Mouse (Mus musculus) cerebral cortex, adult 2 months (tissue): ENCODE measurements around the gene Pmvk.

ENCODE experiments used
- WGBS: fragments of 180-500 bp; shearing (Covaris S2); methylation state at CpG from one replicate; pipeline ENCODE4 v1.1.7; 2018; 5-methylcytosine and 5-hydroxymethylcytosine counted together

Gene Pmvk

GRCm38 (mm10) chr3:89454401-89455177, at the start of gene Pmvk:
TSS of gene Pmvk (plus strand) at chr3:89454541.
- WGBS, result 79% methylated on average over 10 of the region's 10 CpGs

- 72% methylated on average over 6 of the region's 6 CpGs for WGBS
Measured at GRCm38 (mm10) chr3:89406887-89407286, 47.5 kb upstream of the Pmvk start.

- 74% methylated on average over 16 of the region's 16 CpGs for WGBS
Measured at GRCm38 (mm10) chr3:89408448-89408847, 45.9 kb upstream of the Pmvk start.

GRCm38 (mm10) chr3:89409701-89410100, 44.6 kb upstream of the Pmvk start:
- 81% methylated on average over 3 of the region's 3 CpGs for WGBS

- 75% methylated on average over 10 of the region's 10 CpGs for WGBS
Measured at GRCm38 (mm10) chr3:89410864-89411263, 43.5 kb upstream of the Pmvk start.

- 3% methylated on average over 28 of the region's 28 CpGs for WGBS
Measured at GRCm38 (mm10) chr3:89411490-89412393, 42.6 kb upstream of the Pmvk start, which contains the start of gene Flad1. TSS of gene Flad1 (minus strand) at chr3:89411870.

- WGBS, result 96% methylated on average over 8 of the region's 8 CpGs
Measured at GRCm38 (mm10) chr3:89416158-89416557, 38.2 kb upstream of the Pmvk start.

- 32% methylated on average over 2 of the region's 2 CpGs for WGBS
Measured at GRCm38 (mm10) chr3:89417131-89417530, 37.2 kb upstream of the Pmvk start.

GRCm38 (mm10) chr3:89417840-89418169, 36.5 kb upstream of the Pmvk start:
- under 1% methylated on average over 20 of the region's 20 CpGs for WGBS

- under 1% methylated on average over 39 of the region's 39 CpGs for WGBS
Measured at GRCm38 (mm10) chr3:89418170-89418860, 36.0 kb upstream of the Pmvk start, which contains the start of the genes Cks1b and Shc1. TSS of gene Cks1b (minus strand) at chr3:89418383. TSS of gene Shc1 (plus strand) at chr3:89418443.

- WGBS, result under 1% methylated on average over 16 of the region's 16 CpGs
Measured at GRCm38 (mm10) chr3:89418861-89419250, 35.5 kb upstream of the Pmvk start.

GRCm38 (mm10) chr3:89419571-89419970, 34.8 kb upstream of the Pmvk start:
- WGBS, result 12% methylated on average over 9 of the region's 9 CpGs

GRCm38 (mm10) chr3:89419981-89420380, 34.4 kb upstream of the Pmvk start:
- 51% methylated on average over 3 of the region's 3 CpGs for WGBS

GRCm38 (mm10) chr3:89420421-89420820, 33.9 kb upstream of the Pmvk start:
- 71% methylated on average over 2 of the region's 2 CpGs for WGBS

GRCm38 (mm10) chr3:89421002-89421774, 33.2 kb upstream of the Pmvk start:
- WGBS, result 9% methylated on average over 11 of the region's 11 CpGs

GRCm38 (mm10) chr3:89421810-89422473, 32.4 kb upstream of the Pmvk start:
- WGBS, result 17% methylated on average over 22 of the region's 22 CpGs

- 69% methylated on average over 6 of the region's 6 CpGs for WGBS
Measured at GRCm38 (mm10) chr3:89422556-89423205, 31.7 kb upstream of the Pmvk start.

- WGBS, result 93% methylated on average over 5 of the region's 5 CpGs
Measured at GRCm38 (mm10) chr3:89424416-89425140, 29.8 kb upstream of the Pmvk start.

GRCm38 (mm10) chr3:89425141-89425525, 29.2 kb upstream of the Pmvk start:
- WGBS, result 75% methylated on average over 5 of the region's 5 CpGs
